Mouse (Mus musculus) midbrain, postnatal 0 days (tissue): ENCODE results near the gene D330020A13Rik. TPM values are rescaled to one million over a fixed set of nuclear protein-coding genes. Genes with fewer than 3 reads are reported as not detected.

Experiments
- ATAC-seq: fragments of 200-750 bp; cut with Nextera tagmentation; 2 replicates; pipeline ENCODE4 v1.8.0; 2017; ENCODE audit warnings: moderate number of reproducible peaks, mild to moderate bottlenecking, moderate TSS enrichment, moderate library complexity; ENCODE audit not compliant: low FRiP score
- DNase-seq: peaks from one replicate; pipeline ENCODE4 v3.0.0-alpha.2; 2015; ENCODE audit warnings: low spot score
- H3K27ac ChIP-seq: fragments of 300-500 bp; sonication (generic); 2 replicates; pipeline ENCODE4 v1.5.1; 2014; ENCODE audit warnings: low read depth, mild to moderate bottlenecking, low read length, mixed read lengths
- H3K27me3 ChIP-seq: fragments of 300-500 bp; sonication (generic); 2 replicates; pipeline ENCODE4 v1.6.1; 2014; ENCODE audit warnings: low read length, control low read depth, mixed read lengths; ENCODE audit not compliant: insufficient read depth
- H3K36me3 ChIP-seq: fragments of 300-500 bp; sonication (generic); 2 replicates; pipeline ENCODE4 v1.6.1; 2014; ENCODE audit warnings: low read length, control low read depth, mixed read lengths; ENCODE audit not compliant: insufficient read depth
- H3K4me1 ChIP-seq: fragments of 300-500 bp; sonication (generic); 2 replicates; pipeline ENCODE4 v1.6.1; 2014; ENCODE audit warnings: mild to moderate bottlenecking, control low read depth, antibody characterized with exemption, low read length, mixed read lengths; ENCODE audit not compliant: insufficient read depth
- H3K4me2 ChIP-seq: fragments of 300-500 bp; sonication (generic); 2 replicates; pipeline ENCODE4 v1.6.1; 2014; ENCODE audit warnings: low read depth, mild to moderate bottlenecking, low read length, mixed read lengths; ENCODE audit not compliant: poor library complexity, severe bottlenecking
- H3K4me3 ChIP-seq: fragments of 300-500 bp; sonication (generic); 2 replicates; pipeline ENCODE4 v1.5.1; 2014; ENCODE audit warnings: low read depth, mild to moderate bottlenecking, low read length, moderate library complexity
- H3K9ac ChIP-seq: fragments of 300-500 bp; sonication (generic); replicated peaks from 2 replicates; pipeline ENCODE4 v1.6.1; 2014; ENCODE audit warnings: mild to moderate bottlenecking, low read length, moderate library complexity, mixed read lengths; ENCODE audit not compliant: poor library complexity, severe bottlenecking
- H3K9me3 ChIP-seq: fragments of 300-500 bp; sonication (generic); 2 replicates; pipeline ENCODE4 v1.6.1; 2016; ENCODE audit warnings: low read length, control low read depth
- CTCF ChIP-seq: IDR thresholded peaks from 2 replicates; pipeline ENCODE4 v1.5.1; 2016; ENCODE audit warnings: antibody characterized with exemption, mild to moderate bottlenecking
- WGBS: fragments of 180-500 bp; shearing (Covaris S2); extraction: QIAGEN DNeasy Blood & Tissue Kit; methylation state at CpG from one replicate; pipeline ENCODE4 v1.1.7; 2014; 5-methylcytosine and 5-hydroxymethylcytosine counted together
- polyA plus RNA-seq: library from polyadenylated mRNA; unstranded; fragments of >200 nt; fragmentation: Nextera tagmentation; extraction: Ambion mirVana; gene quantifications from 2 replicates; pipeline ENCODE4 v1.2.1, GENCODE M21; 2015
- total RNA-seq: library from RNA; depleted of rRNA; stranded (reverse); fragments of >200 nt; gene quantifications from 2 replicates; pipeline ENCODE4 v1.2.3, GENCODE M21; 2014

D330020A13Rik gene
- total and polyA plus RNA-seq, 2 experiments from 2014 or later: 0.20 TPM; not detected in 1

DNA sequence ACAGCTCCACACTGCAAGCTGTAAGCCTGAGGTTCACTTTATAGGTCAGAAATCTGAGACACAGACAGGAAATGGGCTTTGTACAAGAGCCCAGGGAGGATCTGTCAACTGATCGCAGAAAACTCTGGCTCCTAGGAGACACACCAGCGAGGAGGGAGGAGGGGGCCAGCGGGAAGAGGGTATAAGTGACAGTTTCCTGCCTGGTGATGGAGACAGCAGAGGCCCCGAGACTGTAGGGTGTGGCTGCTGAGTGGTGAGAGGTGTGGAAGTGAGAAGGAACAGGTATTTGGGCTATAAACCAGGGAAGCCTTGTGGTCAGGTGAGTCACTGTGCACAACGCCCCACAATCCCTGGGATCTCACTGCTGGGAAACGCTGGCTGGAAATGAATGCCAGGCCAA is 30.0 kb upstream of the D330020A13Rik start:
- Histone ChIP-seq H3K27ac (no peak overlapping the region), H3K27me3 (no peaks in the 10 kb centered on the region), H3K36me3 (no peaks in the 10 kb centered on the region), H3K4me3 (no peak overlapping the region), H3K4me2 (no peak overlapping the region), H3K9me3 (no peaks in the 10 kb centered on the region), H3K4me1 (no peaks in the 10 kb centered on the region), H3K9ac (no peak overlapping the region)
- no peak for ATAC-seq
- DNase-seq: no peak
- 72% methylated on average over 6 of the region's 6 CpGs for WGBS
- TF ChIP-seq CTCF: no peak

DNA sequence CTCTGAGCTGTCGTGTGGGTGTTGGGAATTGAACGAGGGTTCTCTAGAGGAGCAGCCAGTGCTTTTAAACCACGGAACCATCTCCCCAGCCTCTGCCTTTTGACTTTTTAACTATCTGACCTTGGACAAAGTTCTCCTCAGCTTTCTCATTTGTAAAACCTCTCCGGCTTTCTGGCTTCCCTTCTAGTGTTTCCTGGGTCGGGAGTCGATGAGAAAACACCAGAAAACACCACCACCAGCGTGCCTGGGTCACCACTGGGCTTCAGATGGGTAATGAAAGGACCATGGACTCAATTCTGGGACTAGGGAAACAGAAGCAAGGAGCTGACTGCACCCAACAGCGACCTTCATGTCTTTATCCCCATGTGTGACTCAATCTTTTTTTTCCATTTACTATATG is 20.0 kb upstream of the D330020A13Rik start:
- TF ChIP-seq CTCF: no peak
- no peaks in the 10 kb centered on the region for H3K4me1 ChIP-seq
- ATAC-seq (no peak), DNase-seq (no peak)
- H3K27me3 ChIP-seq: no peaks in the 10 kb centered on the region
- H3K9ac ChIP-seq: no peak overlapping the region
- H3K4me2 ChIP-seq: no peak overlapping the region
- H3K4me3 ChIP-seq: no peak overlapping the region
- H3K27ac ChIP-seq: no peak overlapping the region
- no peaks in the 10 kb centered on the region for H3K36me3 ChIP-seq
- H3K9me3 ChIP-seq: no peaks in the 10 kb centered on the region
- 82% methylated on average over 8 of the region's 8 CpGs for WGBS

DNA sequence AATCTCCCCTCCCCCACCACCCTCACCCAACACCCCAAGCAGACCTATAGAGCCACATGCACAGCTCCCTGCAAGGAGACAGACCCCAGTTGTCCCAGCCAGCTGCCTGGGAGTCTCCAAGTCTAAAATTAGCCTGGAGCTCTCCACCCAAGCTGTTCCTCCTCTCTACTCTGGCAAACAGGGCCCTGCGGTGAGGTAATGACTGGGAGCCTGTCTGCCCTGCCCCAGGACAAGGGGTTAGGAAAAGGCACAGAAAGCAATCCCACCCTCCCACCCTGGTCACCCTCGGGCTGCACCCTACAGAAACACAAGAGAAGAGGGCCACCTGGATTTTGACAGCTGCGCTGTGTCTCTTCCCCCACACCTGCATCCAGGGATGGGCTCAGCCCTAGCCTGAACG is 19.3 kb upstream of the D330020A13Rik start:
- no peak for TF ChIP-seq CTCF
- Histone ChIP-seq H3K4me2 (no peak overlapping the region), H3K27ac (no peak overlapping the region), H3K4me1 (no peaks in the 10 kb centered on the region), H3K9me3 (no peaks in the 10 kb centered on the region), H3K4me3 (no peak overlapping the region), H3K27me3 (no peaks in the 10 kb centered on the region), H3K9ac (no peak overlapping the region), H3K36me3 (no peaks in the 10 kb centered on the region)
- 77% methylated on average over 4 of the region's 4 CpGs for WGBS
- DNase-seq: no peak
- no peak for ATAC-seq

DNA sequence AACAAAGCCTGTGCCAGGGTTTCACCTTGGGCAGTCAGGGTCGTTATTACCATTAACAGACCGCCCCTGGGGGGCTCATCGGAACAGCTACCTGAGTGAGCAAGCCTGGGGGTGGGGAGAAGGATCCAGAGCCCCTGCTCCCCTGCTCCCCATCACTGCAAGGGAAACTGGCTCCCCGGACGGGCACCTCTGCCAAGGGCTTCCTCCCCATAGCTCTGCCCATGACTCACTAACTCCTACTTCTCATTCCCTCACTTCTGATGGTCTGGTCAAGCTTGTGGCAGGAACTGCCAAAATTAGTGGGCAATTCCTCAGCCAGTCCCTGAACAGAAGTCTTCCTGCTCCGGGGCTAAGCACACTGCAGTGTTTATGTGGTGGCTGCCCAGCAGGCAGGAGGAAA is 18.9 kb upstream of the D330020A13Rik start:
- H3K4me1 ChIP-seq: no peaks in the 10 kb centered on the region
- WGBS: 68% methylated on average over 6 of the region's 6 CpGs
- no peak overlapping the region for H3K27ac ChIP-seq
- H3K4me3 ChIP-seq: no peak overlapping the region
- no peaks in the 10 kb centered on the region for H3K36me3 ChIP-seq
- no peak overlapping the region for H3K4me2 ChIP-seq
- no peaks in the 10 kb centered on the region for H3K9me3 ChIP-seq
- ATAC-seq (no peak), DNase-seq (no peak)
- H3K27me3 ChIP-seq: no peaks in the 10 kb centered on the region
- no peak for TF ChIP-seq CTCF
- no peak overlapping the region for H3K9ac ChIP-seq

DNA sequence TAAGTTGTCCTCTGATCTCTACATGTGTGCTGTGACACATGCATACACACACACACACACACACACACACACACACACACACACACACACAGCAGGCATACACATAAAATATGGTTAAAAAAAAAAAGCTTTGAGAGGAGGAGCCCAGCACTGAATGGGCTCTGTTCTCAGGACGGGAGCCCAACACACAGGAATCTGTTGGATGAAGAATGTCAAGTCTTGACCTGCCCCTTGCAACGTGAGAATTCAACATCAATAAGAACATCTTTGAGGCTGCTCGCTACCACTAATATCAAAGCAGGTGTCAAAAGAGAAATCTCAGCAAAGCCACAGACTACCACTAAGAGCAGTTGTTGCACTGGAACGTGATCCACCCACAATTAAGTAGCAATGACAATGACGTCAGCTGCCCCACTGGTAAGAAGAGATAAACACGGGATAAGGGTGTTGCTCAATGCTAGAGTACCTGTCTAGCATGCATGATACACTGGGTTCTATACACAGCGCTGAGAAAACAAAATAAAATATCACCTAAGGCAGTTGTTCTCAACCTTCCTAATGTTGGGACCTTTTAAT is 17.2 kb upstream of the D330020A13Rik start:
- no peak overlapping the region for H3K9ac ChIP-seq
- WGBS: 77% methylated on average over 7 of the region's 7 CpGs
- no peak for TF ChIP-seq CTCF
- H3K4me3 ChIP-seq: no peak overlapping the region
- H3K27ac ChIP-seq: no peak overlapping the region
- H3K4me1 ChIP-seq: no peaks in the 10 kb centered on the region
- H3K4me2 ChIP-seq: no peak overlapping the region
- no peaks in the 10 kb centered on the region for H3K27me3 ChIP-seq
- H3K36me3 ChIP-seq: no peaks in the 10 kb centered on the region
- ATAC-seq (no peak), DNase-seq (no peak)
- no peaks in the 10 kb centered on the region for H3K9me3 ChIP-seq

DNA sequence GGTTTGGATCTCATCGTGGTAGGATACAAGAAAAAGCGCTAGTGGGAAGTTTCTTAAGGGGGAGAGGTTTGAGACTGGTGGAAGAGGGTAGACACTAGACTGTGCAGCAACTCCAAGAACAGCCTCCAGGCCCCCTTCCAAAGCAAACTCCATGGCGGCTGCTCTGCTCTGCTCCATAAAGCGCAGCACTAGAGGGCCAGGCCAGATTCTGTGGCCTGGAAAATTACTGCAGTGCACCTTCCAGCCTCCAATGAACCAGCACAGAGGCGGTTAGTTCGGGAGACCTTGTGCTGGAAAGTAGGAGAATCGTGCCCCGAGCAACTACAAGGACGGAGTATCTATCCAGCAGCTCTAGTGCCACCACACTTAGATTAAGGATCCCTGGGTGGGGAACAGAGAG is 6.9 kb upstream of the D330020A13Rik start:
- Histone ChIP-seq H3K4me1 (no peaks in the 10 kb centered on the region), H3K4me3 (no peak overlapping the region), H3K9me3 (no peaks in the 10 kb centered on the region), H3K9ac (no peak overlapping the region), H3K36me3 (no peaks in the 10 kb centered on the region), H3K4me2 (no peak overlapping the region), H3K27ac (no peak overlapping the region), H3K27me3 (no peaks in the 10 kb centered on the region)
- ATAC-seq (no peak), DNase-seq (no peak)
- WGBS: 89% methylated on average over 9 of the region's 9 CpGs
- TF ChIP-seq CTCF: no peak
